Mouse (Mus musculus) gastrocnemius, postnatal 10 days (tissue): ENCODE data around the gene Adamts17. TPM values are rescaled to one million over a fixed set of nuclear protein-coding genes. Genes with fewer than 3 reads are reported as not detected.

Source experiments
- total RNA-seq, 2 experiments: library from RNA; stranded (reverse); gene quantifications; 2 replicates each; pipeline ENCODE4 v1.2.3; 2021

Gene Adamts17
- total RNA-seq, 2 experiments from 2014 or later = 9.7 to 16.6 TPM

Other genes starting within 250 kb of the Adamts17 start
- gene Asb7, start 150.1 kb upstream of the Adamts17 start, total RNA-seq = 1 to 10 TPM; 9.4 to 9.9 TPM
- 1 to 10 TPM; 2.9 to 5.0 TPM for gene Lins1, start 149.8 kb upstream of the Adamts17 start, total RNA-seq
- gene Cers3, start 96.2 kb upstream of the Adamts17 start, total RNA-seq = not detected